Mouse (Mus musculus) lung, postnatal 10 days (tissue): ENCODE measurements around the gene Sirpb1c.
"Not testable (repeated sequence)": the region's sequence is repeated elsewhere in the genome, so short reads cannot be mapped to it uniquely, and the experiment has no call there.

Experiments
- DNase-seq: peaks from one replicate; pipeline ENCODE4 v3.0.0; 2021

Sirpb1c gene

GRCm38 (mm10) chr3:15848280-15848679 lies at the start of gene Sirpb1c:
Gene Sirpb1c (minus strand): TSS chr3:15848528.
- not testable (repeated sequence) for DNase-seq

GRCm38 (mm10) chr3:15886380-15886779 lies 38.1 kb upstream of the Sirpb1c start:
- DNase-seq, result no peak

GRCm38 (mm10) chr3:15855773-15856172 lies 7.4 kb upstream of the Sirpb1c start:
- DNase-seq, result not testable (repeated sequence)

- DNase-seq, result no peak
Observed at GRCm38 (mm10) chr3:15849922-15850321, 1.6 kb upstream of the Sirpb1c start.

- DNase-seq, result no peak
Observed at GRCm38 (mm10) chr3:15847332-15848047, 838 bp downstream of the Sirpb1c start.

- DNase-seq, result not testable (repeated sequence)
Observed at GRCm38 (mm10) chr3:15773642-15774041, 74.7 kb downstream of the Sirpb1c start.
